Mouse (Mus musculus) CH12F3 (cell line): ENCODE results near the gene Lrrc56.
"Not testable (repeated sequence)": the region's sequence is repeated elsewhere in the genome, so short reads cannot be mapped to it uniquely, and the experiment has no call there.

Experiments
- in situ Hi-C: fragments of 300-500 bp; cut with MboI; formaldehyde crosslinking; loops from 2 replicates; pipeline ENCODE4 v1.14.3; 2020; ENCODE audit warnings: low sequenced_read_pairs

Lrrc56 gene

DNA sequence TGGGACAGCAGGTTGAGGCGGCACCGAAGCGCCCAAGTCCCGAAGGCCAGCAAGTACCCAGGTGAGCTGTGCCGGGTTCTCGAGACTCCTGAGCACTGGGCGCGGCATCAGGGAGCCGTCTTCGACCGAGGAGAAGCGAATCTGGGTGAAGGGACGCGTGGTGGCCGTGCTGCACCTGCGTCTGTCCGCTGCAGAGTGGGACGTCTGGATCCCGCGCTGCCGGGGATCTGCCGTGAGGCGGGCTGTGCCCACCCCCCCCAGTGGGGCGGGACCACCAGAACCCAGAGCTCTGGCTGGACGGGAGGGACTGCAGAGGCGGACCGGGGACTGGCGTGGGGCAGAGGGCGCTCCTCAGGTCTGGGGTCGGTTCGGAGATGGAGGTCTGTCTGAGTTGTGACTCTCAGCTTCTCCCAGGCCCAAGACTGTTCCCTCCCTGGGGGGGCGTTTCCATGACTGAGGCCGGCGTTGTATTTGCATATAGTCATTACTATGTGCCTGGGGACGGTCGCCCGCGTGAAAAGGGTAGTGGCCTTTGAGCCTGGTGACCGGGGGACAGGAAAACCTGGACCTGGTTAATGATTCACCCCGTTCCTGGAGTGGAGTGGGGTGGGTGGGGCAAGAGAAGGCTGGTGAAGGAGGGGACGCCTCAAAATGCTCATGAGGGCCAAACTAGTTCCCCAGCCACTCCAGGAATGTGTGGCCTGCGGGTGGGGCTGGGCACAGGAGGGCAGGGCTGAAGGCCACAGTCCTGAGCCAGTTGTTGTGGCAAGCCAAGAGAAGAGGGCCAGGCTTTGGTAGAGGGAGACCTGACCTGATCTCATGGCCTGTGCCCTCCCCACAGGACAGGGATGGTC, 22.1 kb downstream of the Lrrc56 start:
- in situ Hi-C loops, result no loop called here

DNA sequence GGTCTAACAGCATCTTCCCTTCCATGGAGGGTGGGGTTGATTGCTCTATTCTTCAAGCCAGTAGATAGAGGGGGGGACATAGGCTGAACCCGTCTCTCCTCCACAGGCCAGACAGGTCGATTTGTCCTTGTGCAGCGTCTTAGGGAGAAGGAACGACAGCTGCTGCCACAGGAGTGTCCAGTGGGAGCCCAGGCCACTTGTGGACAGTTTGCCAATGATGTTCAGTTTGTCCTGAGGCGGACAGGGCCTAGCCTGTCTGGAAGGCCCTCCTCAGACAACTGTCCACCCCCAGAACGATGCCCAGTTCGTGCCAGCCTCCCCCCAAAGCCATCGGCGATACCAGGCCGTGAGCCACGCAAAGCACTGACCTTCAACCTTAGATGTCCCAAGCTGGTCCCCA, 22.9 kb downstream of the Lrrc56 start:
- in situ Hi-C loops, result no loop called here

DNA sequence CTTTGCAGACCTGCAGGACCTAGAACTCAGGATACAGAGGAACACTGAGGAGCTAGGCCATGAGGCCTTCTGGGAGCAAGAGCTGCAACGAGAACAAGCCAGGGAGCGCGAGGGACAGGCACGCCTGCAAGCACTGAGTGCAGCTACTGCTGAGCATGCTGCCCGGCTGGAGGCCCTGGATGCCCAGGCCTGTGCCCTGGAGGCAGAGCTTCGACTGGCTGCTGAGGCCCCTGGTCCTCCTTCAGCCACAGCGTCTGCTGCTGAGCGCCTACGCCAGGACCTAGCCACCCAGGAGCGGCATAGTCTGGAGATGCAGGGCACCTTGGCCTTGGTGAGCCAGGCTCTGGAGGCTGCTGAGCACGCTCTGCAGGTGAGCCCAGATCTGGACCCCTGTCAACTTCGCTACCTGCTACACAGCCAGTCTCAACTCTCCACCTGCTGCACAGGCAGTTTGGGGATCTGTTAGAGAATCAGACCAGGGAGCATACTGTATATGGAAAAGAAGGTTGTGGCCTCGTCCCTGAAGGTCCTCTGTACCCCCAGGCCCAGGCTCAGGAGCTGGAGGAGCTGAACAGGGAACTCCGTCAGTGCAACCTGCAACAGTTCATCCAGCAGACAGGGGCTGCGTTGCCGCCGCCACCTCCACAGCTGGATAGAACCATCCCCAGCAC, 23.5 kb downstream of the Lrrc56 start:
- in situ Hi-C loops, result no loop called here

DNA sequence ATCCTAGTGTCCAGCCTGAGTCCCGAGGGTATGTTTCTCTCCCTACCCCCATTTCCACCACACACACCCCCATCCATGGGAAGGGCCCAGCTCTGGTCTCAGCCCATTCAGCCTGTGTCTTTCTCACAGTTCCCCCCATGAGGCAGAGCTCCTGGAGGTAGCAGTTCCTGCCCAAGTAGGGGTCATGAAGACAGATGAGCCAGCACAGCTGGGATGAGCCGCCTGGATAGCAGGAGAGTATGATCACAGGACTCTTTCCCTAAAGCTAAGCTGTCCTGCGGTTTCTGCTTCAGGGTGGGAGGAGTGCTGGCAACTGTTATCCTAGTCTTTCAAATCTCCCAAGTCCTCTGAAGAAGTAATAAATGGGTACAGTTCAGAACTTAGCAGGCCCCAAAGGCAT, 24.2 kb downstream of the Lrrc56 start:
- in situ Hi-C loops, result no loop called here

DNA sequence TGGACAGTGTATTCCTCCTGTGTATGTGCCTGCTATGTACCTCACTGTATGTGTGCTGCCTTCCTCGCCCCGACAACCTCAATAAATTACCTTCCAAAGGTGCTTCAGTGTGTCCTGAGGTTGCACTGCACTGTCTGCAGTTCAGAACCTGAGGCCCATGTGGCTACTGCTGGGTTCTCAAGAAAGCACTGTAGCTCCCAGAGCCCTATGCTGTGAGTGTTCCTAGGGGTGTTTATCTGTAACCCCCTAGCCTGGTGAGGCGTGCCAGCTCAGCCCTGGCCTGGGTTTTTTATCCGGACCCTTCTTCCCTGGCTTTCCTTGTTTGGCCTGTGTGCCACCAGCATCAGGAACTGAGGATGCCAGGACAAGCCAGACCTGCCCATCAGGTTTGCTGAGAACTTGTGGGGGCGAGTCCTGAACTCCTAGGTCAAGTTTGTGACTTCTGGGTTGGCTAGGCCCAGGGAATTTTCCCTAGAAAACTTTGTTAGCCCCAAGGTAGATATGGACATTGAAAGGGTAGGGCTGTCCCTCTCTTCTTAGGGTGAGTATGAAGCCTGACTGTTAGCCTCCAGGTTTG, 24.7 kb downstream of the Lrrc56 start:
- in situ Hi-C loops, result no loop called here

DNA sequence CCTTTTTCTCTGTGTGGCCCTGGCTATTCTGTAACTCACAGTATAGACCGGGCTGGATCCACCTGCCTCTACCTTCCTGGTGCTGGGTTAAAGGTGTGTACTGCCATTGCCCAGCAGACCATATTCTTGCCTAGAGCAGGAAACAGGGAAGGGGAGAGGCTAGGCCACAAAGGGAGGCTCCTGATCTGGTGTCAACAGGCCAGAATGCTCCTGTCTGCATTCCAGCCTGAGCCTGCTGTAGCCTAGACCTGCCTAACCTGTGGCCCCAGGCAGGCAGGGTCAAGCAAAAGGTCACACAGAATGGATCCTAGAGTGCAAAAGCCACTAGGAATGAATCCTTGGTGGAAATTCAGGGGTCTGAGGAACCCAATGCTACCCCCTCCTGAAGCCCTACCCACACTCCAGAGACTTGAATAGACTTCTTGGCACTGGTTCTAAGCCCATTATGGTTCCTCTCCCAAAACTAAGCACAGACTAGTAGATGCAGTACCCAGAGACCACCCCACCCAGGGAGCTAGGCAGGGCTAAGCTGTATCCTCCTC, 25.7 kb downstream of the Lrrc56 start:
- in situ Hi-C loops, result no loop called here

DNA sequence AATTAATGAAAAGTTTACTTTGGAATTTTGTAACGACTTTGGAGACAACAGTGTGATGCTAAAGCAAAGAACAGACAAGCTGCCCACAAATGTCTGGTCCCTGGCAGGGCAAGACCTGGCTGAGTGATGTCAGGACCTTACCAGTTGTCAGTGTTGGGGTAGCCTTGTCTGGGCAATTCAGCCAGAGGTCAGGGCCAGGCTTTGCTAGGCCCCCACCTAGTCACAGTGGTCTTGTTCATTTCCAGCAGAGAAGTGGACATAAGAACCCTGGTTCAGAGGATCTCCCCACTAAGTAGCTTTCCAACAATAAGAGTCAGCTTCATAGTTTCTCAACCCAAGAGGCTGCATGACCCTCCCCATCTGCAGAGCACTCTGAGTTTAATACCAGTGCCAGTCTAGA, 26.4 kb downstream of the Lrrc56 start:
- in situ Hi-C loops, result no loop called here

DNA sequence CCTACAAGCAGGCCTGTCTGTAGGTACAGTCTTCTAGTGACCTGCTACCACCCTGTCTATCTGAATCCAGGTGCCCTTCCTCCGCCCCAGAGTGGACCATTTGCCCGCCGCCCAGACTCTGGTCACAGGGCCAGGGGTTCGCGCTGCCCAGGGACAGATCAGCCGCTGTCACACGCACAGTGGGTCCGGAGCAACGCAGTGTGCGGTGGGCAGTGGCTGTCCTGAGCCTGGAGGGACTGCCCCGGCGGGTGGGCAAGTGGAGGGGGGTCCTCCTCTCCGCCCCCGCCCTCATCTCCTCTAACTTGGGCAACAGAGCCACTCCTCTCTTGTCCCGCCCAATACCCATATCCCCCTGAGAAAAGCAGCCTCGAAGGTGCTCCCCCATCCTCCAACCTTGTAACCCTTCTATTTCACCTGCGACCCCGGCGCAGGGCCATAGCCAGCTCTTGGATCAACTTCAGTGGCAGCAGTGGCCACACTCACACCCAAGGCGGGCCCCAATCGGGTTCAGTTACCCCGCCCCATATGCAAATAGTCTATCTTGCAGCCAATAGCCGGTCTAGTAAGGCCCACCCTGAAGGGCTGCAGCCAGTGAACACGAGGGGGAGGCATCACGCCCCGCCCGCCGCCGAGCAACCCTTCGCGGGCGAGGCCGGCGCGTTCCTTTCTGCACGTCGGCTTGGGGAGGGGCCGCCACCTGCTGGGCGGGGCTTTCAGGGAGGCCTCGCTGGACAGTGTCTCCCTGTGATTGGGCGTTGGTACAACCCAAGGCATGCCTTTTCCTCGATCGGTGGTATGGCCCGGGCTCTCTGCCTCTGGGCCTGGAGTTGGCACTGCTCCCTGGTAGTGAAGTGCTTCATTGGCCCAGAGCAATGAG, 27.5 kb downstream of the Lrrc56 start:
- in situ Hi-C loops, result no loop called here

DNA sequence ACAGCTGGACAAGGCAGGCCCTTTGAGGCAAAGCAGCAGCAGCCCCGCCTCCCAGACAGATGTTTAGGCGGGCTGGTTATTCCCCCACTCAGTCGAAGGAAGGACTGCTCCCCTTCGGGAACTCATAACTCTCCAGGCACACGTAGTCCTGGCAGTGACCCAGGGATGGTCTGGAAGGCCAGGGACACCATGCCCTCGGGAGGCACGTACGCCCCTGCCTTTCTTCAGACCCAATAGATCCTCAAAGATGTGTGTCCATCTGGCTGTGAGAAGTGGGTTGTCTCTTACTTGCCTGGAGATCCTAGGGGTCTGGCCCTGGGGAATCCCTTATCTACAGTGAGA, 28.1 kb downstream of the Lrrc56 start:
- in situ Hi-C loops, result no loop called here

DNA sequence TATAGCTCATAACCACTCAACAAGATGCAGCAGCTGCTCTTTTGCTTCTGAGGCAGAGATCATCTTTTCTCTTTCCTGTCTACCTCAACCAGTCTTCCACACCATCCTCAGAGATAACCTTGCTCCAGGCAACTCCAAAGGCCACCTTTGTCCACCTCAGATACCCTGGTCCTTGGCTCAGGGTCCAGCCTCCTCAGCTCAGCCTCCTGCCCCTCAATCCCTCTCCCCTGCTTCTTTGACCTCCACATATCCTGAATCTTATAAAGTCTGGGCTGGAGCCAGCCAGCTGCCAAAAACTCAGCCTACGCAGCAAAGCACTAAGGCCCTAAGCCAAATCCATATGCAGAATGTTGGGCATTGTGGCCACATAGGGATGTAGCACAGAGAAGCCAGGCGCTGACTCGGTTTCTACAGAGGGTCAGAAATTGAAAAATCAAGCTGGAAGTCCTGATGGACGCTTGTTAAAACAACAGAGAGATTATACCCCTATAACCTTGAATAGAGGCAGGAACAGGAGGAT, 28.8 kb downstream of the Lrrc56 start:
- in situ Hi-C loops, result no loop called here

DNA sequence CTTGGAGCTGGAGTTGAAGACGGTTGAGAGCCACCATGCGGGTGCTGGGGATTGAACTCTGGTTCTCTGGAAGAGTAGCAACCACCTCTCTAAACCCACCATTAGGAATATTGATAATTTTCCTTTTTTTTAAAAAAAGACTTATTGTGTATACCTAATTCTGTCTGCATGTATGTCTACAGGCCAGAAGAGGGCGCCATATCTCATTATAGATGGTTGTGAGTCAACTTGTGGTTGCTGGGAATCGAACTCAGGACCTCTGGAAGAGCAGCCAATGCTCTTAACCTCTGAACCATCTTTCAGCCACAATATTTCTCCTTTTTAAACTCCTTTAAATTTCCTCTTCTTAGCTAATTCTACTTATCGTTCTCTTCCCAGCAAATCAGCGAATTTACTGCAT, 32.6 kb downstream of the Lrrc56 start:
- in situ Hi-C loops, result no loop called here

DNA sequence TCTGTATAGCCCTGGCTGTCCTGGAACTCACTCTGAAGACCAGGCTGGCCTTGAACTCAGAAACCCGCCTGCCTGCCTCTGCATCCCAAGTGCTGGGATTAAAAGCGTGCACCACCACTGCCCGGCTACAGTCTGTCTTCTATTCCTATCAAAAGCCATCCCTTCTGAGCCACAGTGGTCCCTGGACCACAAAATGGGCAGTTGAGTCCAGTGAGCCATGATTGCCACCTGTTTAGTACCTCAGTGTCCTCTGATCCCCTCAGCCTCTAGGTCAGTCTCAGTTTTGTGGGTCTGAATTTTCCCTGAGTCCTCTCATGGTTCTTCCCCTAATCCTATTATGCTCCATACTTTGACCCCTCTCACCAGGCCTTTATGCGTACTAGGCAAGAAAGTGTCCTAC, 33.8 kb downstream of the Lrrc56 start:
- in situ Hi-C loops, result no loop called here

DNA sequence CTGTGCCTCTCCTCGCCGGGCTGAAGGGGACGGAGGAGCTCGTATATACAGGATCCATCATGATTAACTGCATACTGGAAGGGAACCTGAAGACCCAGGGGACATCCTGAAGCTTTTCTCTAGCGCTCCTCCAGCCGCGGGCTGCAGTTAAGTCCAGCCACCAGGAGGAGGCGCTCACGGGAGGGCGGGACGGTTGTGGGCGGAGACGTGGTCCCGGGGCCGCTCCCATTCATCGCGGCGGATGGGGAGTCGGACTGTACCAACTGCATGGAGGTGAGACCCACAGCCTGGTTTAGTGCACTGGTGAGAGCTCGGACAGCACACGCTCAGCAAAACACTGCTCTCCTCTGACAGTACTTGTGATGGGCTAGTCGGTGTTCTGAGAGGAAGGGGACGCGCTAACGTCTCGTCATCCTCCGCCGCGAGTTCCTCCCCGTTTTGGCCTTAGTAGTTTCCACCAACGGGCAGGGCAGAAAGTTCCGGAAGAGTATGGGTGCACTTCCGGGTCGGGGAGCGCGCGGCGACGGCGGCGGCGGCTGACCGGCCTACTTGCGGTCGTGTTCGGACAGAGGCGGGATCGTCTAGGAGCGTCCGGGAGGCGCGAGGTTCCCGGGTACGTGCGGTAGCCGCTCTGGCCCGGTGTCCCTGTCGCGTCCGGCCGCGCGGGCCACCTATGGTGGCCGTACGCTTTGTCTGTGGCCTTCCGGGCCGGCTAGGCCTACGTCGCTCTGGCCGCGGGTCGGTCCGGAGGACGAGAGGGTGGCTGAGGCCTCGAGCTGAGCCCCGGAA, 34.5 kb downstream of the Lrrc56 start, which contains the start of gene Phrf1:
TSS of gene Phrf1 (plus strand) at position 506 of the 789 bp plus-strand sequence.
- in situ Hi-C loops, result no loop called here

DNA sequence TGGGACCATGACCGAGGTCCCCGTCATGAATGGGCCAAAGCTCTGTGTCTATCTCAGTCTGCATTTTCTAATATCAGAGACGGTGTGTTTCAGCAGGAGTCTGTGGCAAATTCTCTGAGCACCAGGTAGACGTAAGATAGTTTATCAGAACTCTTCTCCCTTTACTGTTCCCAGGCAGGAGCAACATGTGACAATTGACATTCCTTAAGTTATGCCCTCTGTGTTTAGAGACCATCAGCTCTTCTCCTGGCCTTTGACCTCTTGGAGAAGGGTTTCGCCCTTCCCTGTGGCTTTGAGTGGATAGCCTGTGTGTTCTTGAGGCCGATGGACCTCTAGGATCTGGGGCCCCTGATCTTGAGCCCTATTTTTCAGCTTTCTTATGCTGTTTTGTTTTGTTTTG, 35.7 kb downstream of the Lrrc56 start:
- in situ Hi-C loops, result no loop called here

DNA sequence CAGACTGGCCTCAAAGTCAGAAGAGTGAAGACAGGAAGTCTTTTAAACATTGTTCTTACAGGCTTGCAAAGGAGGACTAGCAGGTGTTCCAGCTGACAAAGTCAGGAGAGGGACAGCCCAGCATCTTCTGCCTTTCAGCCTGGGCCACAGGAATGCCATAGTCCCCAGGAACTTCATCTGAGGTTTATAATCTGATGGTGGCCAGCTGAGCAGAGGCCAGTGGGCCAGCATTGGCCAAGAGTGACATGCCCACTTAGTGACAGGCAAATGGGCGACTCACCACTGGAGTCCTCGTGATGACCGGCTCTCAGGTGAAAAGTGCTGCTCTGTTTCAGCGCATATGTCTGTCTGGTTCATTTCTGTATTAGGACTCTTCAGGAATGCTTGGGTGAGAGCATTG, 36.6 kb downstream of the Lrrc56 start:
- in situ Hi-C loops, result no loop called here

DNA sequence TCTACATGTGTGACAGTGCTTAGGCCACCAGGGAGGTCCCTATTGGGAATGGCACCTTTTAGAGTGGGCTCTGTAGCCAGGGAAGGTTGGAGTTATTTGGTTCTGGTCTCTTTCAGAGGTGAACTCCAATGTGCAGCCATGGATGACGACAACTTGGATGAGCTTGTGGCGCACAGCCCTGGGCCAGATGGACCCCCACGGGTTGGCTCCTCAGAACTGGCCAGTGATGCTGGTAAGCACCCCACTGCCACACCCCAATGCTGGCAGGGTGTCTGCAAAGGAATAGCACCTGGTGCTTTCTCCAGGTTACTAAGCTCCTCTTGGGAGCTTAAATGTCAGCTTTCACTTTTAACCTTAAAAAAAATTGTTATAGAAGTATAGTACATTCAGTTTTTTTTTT, 37.2 kb downstream of the Lrrc56 start:
- in situ Hi-C loops, result no loop called here

DNA sequence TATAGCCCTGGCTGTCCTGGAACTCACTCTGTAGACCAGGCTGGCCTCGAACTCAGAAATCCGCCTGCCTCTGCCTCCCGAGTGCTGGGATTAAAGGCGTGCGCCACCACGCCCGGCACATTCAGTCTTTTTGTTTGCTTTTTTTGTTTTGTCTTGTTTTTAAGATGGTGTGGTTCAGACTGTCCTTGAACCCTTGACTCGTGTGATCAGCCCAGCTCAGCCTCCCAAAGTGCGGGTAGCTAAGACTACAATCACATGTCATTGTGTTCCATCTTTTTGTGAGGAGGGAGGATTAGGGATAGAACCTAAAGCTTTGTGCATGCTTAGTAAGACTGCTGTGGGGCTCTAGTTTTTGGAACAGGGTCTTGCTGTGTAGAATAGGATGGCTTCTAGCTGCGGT, 37.6 kb downstream of the Lrrc56 start:
- in situ Hi-C loops, result no loop called here

DNA sequence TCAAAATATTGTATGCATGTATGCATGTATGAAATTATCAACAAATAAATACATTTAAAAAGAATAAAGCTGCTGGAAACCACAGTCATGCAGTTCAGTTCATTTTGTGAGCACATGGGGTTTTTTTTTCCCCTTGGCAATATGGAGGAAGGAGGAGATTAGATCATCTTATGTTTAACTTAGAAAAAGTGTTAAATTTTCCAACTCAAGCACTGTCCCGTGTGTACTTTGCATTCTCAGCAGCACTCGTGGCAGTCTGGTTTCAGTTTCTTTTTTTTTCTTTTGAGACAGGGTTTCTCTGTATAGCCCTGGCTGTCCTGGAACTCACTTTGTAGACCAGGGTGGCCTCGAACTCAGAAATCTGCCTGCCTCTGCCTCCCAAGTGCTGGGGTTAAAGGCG, 56.5 kb downstream of the Lrrc56 start:
- in situ Hi-C loops, result not testable (repeated sequence)

DNA sequence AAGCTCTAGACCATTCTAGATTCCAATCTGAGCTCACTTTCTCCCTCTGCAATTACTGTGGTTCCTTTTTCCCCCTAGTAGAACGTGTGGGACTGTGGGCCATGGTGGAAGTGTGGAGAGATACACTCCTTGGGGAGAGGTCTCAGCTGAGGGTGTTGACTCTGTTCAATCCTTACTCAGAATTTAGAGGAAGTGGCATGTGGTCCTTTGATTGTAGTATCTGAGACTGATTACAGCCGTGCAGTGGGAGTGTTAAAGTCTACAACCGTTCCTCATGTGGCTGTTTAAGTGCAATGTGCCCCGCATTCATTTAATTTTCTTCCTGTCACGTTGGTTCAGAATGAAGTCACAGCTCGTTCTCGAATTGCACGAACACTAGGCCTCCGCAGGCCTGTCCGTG, 62.2 kb downstream of the Lrrc56 start:
- in situ Hi-C loops, result no loop called here
